Mouse (Mus musculus) CH12.LX (cell line): ENCODE measurements around the gene Ndc1. TPM values are rescaled to one million over a fixed set of nuclear protein-coding genes. Genes with fewer than 3 reads are reported as not detected.

Source experiments
- DNase-seq: peaks from one replicate; pipeline ENCODE4 v3.0.0-alpha.2; 2013; ENCODE audit errors: extremely low read depth
- H3K27ac ChIP-seq: 2 replicates; pipeline ENCODE4 v1.5.1; 2012; ENCODE audit warnings: low read depth, mild to moderate bottlenecking, control low read depth, moderate library complexity; ENCODE audit not compliant: insufficient read depth
- H3K27me3 ChIP-seq: replicated peaks from 2 replicates; pipeline ENCODE3; 2012; ENCODE audit warnings: inconsistent platforms
- H3K36me3 ChIP-seq, 2 experiments: replicated peaks in 1 of 2; 2 replicates each; pipeline versions ENCODE3 to v1.6.1; 2012; ENCODE audit warnings: inconsistent platforms in 1 of 2, low read length in 1 of 2, mild to moderate bottlenecking in 1 of 2, mixed read lengths in 1 of 2, moderate library complexity in 1 of 2; ENCODE audit not compliant: control insufficient read depth in 1 of 2, insufficient read depth in 1 of 2
- H3K4me1 ChIP-seq, 2 experiments: 2 replicates each; pipeline ENCODE4 v1.6.1; 2012; ENCODE audit warnings: inconsistent platforms in 1 of 2, moderate library complexity in 1 of 2; ENCODE audit not compliant: insufficient read depth in 2 of 2, control insufficient read depth in 1 of 2
- H3K4me2 ChIP-seq: 2 replicates; pipeline ENCODE4 v1.6.1; 2012; ENCODE audit warnings: low read depth, mild to moderate bottlenecking, control low read depth; ENCODE audit not compliant: poor library complexity, insufficient read depth, severe bottlenecking
- H3K4me3 ChIP-seq, 3 experiments: fragments of 150-350 bp in 1 of 3; sonication (generic) in 1 of 3; replicated peaks in 1 of 3; 2 replicates each; pipeline versions ENCODE3 to v1.5.1; 2011 to 2012; ENCODE audit warnings: low read depth in 2 of 3, low read length in 2 of 3, mild to moderate bottlenecking in 2 of 3, moderate library complexity in 2 of 3, control low read depth in 1 of 3, improper control_type of control experiment in 1 of 3, inconsistent platforms in 1 of 3, mixed read lengths in 1 of 3; ENCODE audit not compliant: poor library complexity in 1 of 3
- H3K79me2 ChIP-seq: replicated peaks from 2 replicates; pipeline ENCODE4 v1.6.1; 2012; ENCODE audit warnings: mild to moderate bottlenecking, moderate library complexity; ENCODE audit not compliant: control insufficient read depth, poor library complexity, insufficient read depth, severe bottlenecking; ENCODE audit errors: extremely low read depth
- H3K9ac ChIP-seq: 2 replicates; pipeline ENCODE4 v1.6.1; 2012; ENCODE audit warnings: low read depth, mild to moderate bottlenecking, control low read depth, moderate library complexity; ENCODE audit not compliant: insufficient read depth
- H3K9me3 ChIP-seq: replicated peaks from 2 replicates; pipeline ENCODE3; 2012; ENCODE audit warnings: low read length, inconsistent platforms, mixed read lengths
- CHD1 ChIP-seq: IDR thresholded peaks from 2 replicates; pipeline ENCODE4 v1.6.1; 2012; ENCODE audit warnings: low read depth, low read length, improper control_type of control experiment, inconsistent platforms
- CTCF ChIP-seq, 2 experiments: IDR thresholded peaks in 1 of 2; conservative IDR thresholded peaks in 1 of 2; 2 replicates each; pipeline ENCODE4 v1.5.1; 2011 to 2012; ENCODE audit warnings: low read depth in 2 of 2, low read length in 2 of 2, improper control_type of control experiment in 1 of 2, inconsistent platforms in 1 of 2, mild to moderate bottlenecking in 1 of 2, moderate library complexity in 1 of 2
- ELF1 ChIP-seq: IDR thresholded peaks from 2 replicates; pipeline ENCODE4 v1.6.1; 2014; ENCODE audit warnings: low read depth, mild to moderate bottlenecking, inconsistent platforms, low read length, improper control_type of control experiment
- EP300 ChIP-seq: IDR thresholded peaks from 2 replicates; pipeline ENCODE4 v1.6.1; 2011; ENCODE audit warnings: low read length, improper control_type of control experiment
- ETS1 ChIP-seq: conservative IDR thresholded peaks from 2 replicates; pipeline ENCODE4 v1.6.1; 2012; ENCODE audit warnings: low read depth, mild to moderate bottlenecking, inconsistent platforms, low read length, improper control_type of control experiment, moderate library complexity
- IRF4 ChIP-seq: IDR thresholded peaks from 2 replicates; pipeline ENCODE4 v1.6.1; 2014; ENCODE audit warnings: low read depth, mild to moderate bottlenecking, inconsistent platforms, low read length, improper control_type of control experiment
- JUND ChIP-seq: conservative IDR thresholded peaks from 2 replicates; pipeline ENCODE4 v1.6.1; 2011; ENCODE audit warnings: low read depth, low read length, improper control_type of control experiment
- KAT2A ChIP-seq: IDR thresholded peaks from 2 replicates; pipeline ENCODE4 v1.6.1; 2012; ENCODE audit warnings: low read length, improper control_type of control experiment, inconsistent platforms; ENCODE audit not compliant: insufficient replicate concordance
- MAZ ChIP-seq: IDR thresholded peaks from 2 replicates; pipeline ENCODE4 v1.6.1; 2012; ENCODE audit warnings: low read depth, mild to moderate bottlenecking, inconsistent platforms, low read length, improper control_type of control experiment, moderate library complexity
- POLR2A ChIP-seq: IDR thresholded peaks from 2 replicates; pipeline ENCODE4 v1.6.1; 2011; ENCODE audit warnings: low read depth, mild to moderate bottlenecking, improper control_type of control experiment, low read length
- RAD21 ChIP-seq: IDR thresholded peaks from 2 replicates; pipeline ENCODE4 v1.6.1; 2011; ENCODE audit warnings: low read depth, mild to moderate bottlenecking, low read length, improper control_type of control experiment, moderate library complexity
- SMC3 ChIP-seq: IDR thresholded peaks from 2 replicates; pipeline ENCODE4 v1.6.1; 2011; ENCODE audit warnings: low read depth, low read length, improper control_type of control experiment
- TBP ChIP-seq: conservative IDR thresholded peaks from 2 replicates; pipeline ENCODE4 v1.6.1; 2011; ENCODE audit warnings: low read depth, low read length, improper control_type of control experiment
- USF1 ChIP-seq: IDR thresholded peaks from 2 replicates; pipeline ENCODE4 v1.6.1; 2014; ENCODE audit warnings: low read depth, mild to moderate bottlenecking, inconsistent platforms, low read length, improper control_type of control experiment
- USF2 ChIP-seq: conservative IDR thresholded peaks from 2 replicates; pipeline ENCODE4 v1.6.1; 2011; ENCODE audit warnings: low read depth, low read length, improper control_type of control experiment
- dilution Hi-C: fragments of 300-500 bp; cut with MboI; formaldehyde crosslinking; loops from 2 replicates; pipeline ENCODE4 v1.14.3; 2020; ENCODE audit warnings: low sequenced_read_pairs; ENCODE audit not compliant: extremely low pct_unique_long_range_greater_than_20kb, extremely low pct_ligation_motif_present
- in situ Hi-C: fragments of 300-500 bp; cut with MboI; formaldehyde crosslinking; loops from 3 replicates; pipeline ENCODE4 v1.14.3; 2019; ENCODE audit warnings: low sequenced_read_pairs, low pct_ligation_motif_present, low pct_unique_long_range_greater_than_20kb, mixed read lengths
- polyA plus RNA-seq: library from polyadenylated mRNA; unstranded; fragments of >175 nt; gene quantifications from 2 replicates; pipeline ENCODE4 v1.2.1, GENCODE M21; 2012; ENCODE audit warnings: low read depth; ENCODE audit not compliant: insufficient read length
- total RNA-seq, 2 experiments: library from RNA; depleted of rRNA; stranded (reverse); fragments of 300-350 nt in 1 of 2; fragments of >200 nt in 1 of 2; gene quantifications; 2 replicates each; pipeline ENCODE4 v1.2.3; 2012 to 2014

Gene Ndc1
- total and polyA plus RNA-seq, 3 experiments = 49.1 to 86.5 (median 71.3) TPM

GRCm38 (mm10) chr4:107448481-107448880 is 80.9 kb downstream of the Ndc1 start:
- Histone ChIP-seq H3K9me3 (peaks cover 6% of the 10 kb centered on the region), H3K27ac (no peak overlapping the region), H3K27me3 (no peaks in the 10 kb centered on the region), H3K4me1 (peaks cover 2 to 4% of the 10 kb centered on the region in 2 experiments; a peak in 3 of 4 replicates), H3K79me2 (no peaks in the 10 kb centered on the region), H3K36me3 (no peaks in the 10 kb centered on the region), H3K9ac (no peak overlapping the region), H3K4me2 (no peak overlapping the region), H3K4me3 (no peak overlapping the region)
- dilution Hi-C loops (no loop called here), in situ Hi-C loops (loop anchor here (10.0 kb wide), 1 partner anchor 206 kb away; no protein-coding TSS in a partner anchor)
- no peak for TF ChIP-seq USF2
- TF ChIP-seq JUND = no peak
- no peak for TF ChIP-seq KAT2A
- no peak for TF ChIP-seq ETS1
- peak; percentile 40 for TF ChIP-seq RAD21
- no peak for TF ChIP-seq POLR2A
- no peak for TF ChIP-seq TBP
- peak; percentile 43 for TF ChIP-seq SMC3
- no peak for TF ChIP-seq CHD1
- no peak for TF ChIP-seq IRF4
- no peak for TF ChIP-seq MAZ
- peak in 1 of 2 experiments; percentile 62; a peak in 2 of 4 replicates for TF ChIP-seq CTCF (conservative IDR thresholded peaks at IDR 0.05 in 1 of 2, IDR thresholded peaks at IDR 0.05 in 1 of 2; ENCODE audit: low read depth in 2 of 2, low read length in 2 of 2)
- no peak for TF ChIP-seq ELF1
- no peak for TF ChIP-seq USF1
- DNase-seq = peak; percentile 21

GRCm38 (mm10) chr4:107449519-107449918 is 81.9 kb downstream of the Ndc1 start:
- dilution Hi-C loops = no loop called here

More at GRCm38 (mm10) chr4:107449519-107449918, 81.9 kb downstream of the Ndc1 start:
- Histone ChIP-seq H3K4me2 (no peak overlapping the region), H3K27ac (no peak overlapping the region), H3K4me1 (peaks cover 2 to 11% of the 10 kb centered on the region in 2 experiments; a peak in 3 of 4 replicates), H3K36me3 (no peaks in the 10 kb centered on the region), H3K9me3 (peaks cover 9% of the 10 kb centered on the region), H3K4me3 (no peak overlapping the region), H3K79me2 (no peaks in the 10 kb centered on the region), H3K9ac (no peak overlapping the region), H3K27me3 (no peaks in the 10 kb centered on the region)
- no peak for TF ChIP-seq EP300
- no peak for TF ChIP-seq CHD1
- in situ Hi-C loops = loop anchor here (10.0 kb wide), 1 partner anchor 205 kb away; no protein-coding TSS in a partner anchor
- DNase-seq = no peak
